Mouse (Mus musculus) olfactory bulb, adult 2 months (tissue): ENCODE data around the gene Tapbp.
A peak's percentile ranks its signal among the peaks of the same experiment; 100 is the strongest.

Experiments
- CTCF ChIP-seq: fragments of 200-500 bp; IDR thresholded peaks from 2 replicates; pipeline ENCODE4 v1.5.1; 2012; ENCODE audit warnings: low read depth, mild to moderate bottlenecking, low read length, moderate library complexity; ENCODE audit not compliant: insufficient read depth
- POLR2A ChIP-seq: fragments of 200-500 bp; IDR thresholded peaks from 2 replicates; pipeline ENCODE4 v1.6.1; 2012; ENCODE audit warnings: mild to moderate bottlenecking, low read depth, low read length, moderate library complexity; ENCODE audit not compliant: insufficient read depth

GRCm38 (mm10) chr17:33929371-33930279, 13.9 kb downstream of the Tapbp start, which contains the start of gene Rgl2:
- TF ChIP-seq CTCF, result peak; percentile 56; the same call in 1 of the 2 replicates
- no peak; the same call in 1 of the 2 replicates for TF ChIP-seq POLR2A
